Mouse (Mus musculus) colon, adult 2 months (tissue): Measurements from ENCODE around the gene Glipr1l1. TPM values are rescaled to one million over a fixed set of nuclear protein-coding genes. Genes with fewer than 3 reads are reported as not detected.

Experiments
- polyA plus RNA-seq: library from polyadenylated mRNA; depleted of rRNA; stranded (reverse); fragments of >200 nt; gene quantifications from 2 replicates; pipeline ENCODE4 v1.2.3, GENCODE M21; 2012; rRNA removed

Glipr1l1 gene
- polyA plus RNA-seq = not detected in 2 replicates

GRCm38 (mm10) chr10:112059702-112060582 lies at the start of gene Glipr1l1:
TSS of gene Glipr1l1 (plus strand) at chr10:112060189.

GRCm38 (mm10) chr10:112083157-112083556 lies 23.2 kb downstream of the Glipr1l1 start, which contains the start of gene Glipr1l2:
TSS of gene Glipr1l2 (plus strand) at chr10:112083354.

Other genes with a start within 250 kb of the Glipr1l1 start
- 2.6 and 2.8 TPM in 2 replicates for gene Krr1, start 87.5 kb upstream of the Glipr1l1 start, polyA plus RNA-seq
- gene Glipr1, start 57.6 kb upstream of the Glipr1l1 start, polyA plus RNA-seq = 10.2 and 10.5 TPM in 2 replicates
- not detected in 2 replicates for gene Glipr1l2, start 23.2 kb downstream of the Glipr1l1 start, polyA plus RNA-seq
- not detected in 2 replicates for gene Glipr1l3, start 100.1 kb downstream of the Glipr1l1 start, polyA plus RNA-seq
- gene Caps2, start 103.4 kb downstream of the Glipr1l1 start, polyA plus RNA-seq = not detected in 2 replicates
- gene Kcnc2, start 210.9 kb downstream of the Glipr1l1 start, polyA plus RNA-seq = 0.28 and 0.35 TPM in 2 replicates